Mouse (Mus musculus) testis, adult 2 months (tissue): ENCODE data around the gene Asb3.

Source experiments
- CTCF ChIP-seq: fragments of 200-500 bp; IDR thresholded peaks from 2 replicates; pipeline ENCODE4 v1.5.1; 2012; ENCODE audit warnings: low read depth, mild to moderate bottlenecking, inconsistent platforms, low read length, moderate library complexity; ENCODE audit not compliant: control insufficient read depth, insufficient read depth, insufficient replicate concordance
- POLR2A ChIP-seq: fragments of 200-500 bp; IDR thresholded peaks from 2 replicates; pipeline ENCODE4 v1.6.1; 2012; ENCODE audit warnings: low read depth, mild to moderate bottlenecking, inconsistent platforms, low read length, moderate library complexity; ENCODE audit not compliant: control insufficient read depth

DNA sequence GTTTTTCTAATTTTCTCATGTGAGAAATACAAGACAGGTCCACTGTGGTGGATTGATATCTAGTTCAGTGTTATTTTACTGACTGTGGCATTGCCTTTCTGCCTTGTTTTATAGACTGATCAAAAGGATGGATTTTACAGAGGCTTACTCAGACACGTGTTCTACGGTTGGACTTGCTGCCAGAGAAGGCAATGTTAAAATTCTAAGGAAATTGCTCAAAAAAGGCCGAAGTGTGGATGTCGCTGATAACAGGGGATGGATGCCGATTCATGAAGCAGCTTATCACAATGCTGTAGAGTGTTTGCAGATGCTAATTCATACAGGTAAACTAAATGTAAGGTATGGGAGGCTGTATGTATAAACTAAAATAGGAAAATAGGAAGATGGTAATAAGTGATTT is 113.0 kb downstream of the Asb3 start:
- TF ChIP-seq CTCF (no peak), POLR2A (no peak)
